Mouse (Mus musculus) MEL (cell line): ENCODE results near the gene Cdc7. TPM values are rescaled to one million over a fixed set of nuclear protein-coding genes. Genes with fewer than 3 reads are reported as not detected.

Experiments used
- DNase-seq: peaks from one replicate; pipeline ENCODE4 v3.0.0; 2011; ENCODE audit warnings: low read depth, low spot score
- H3K27ac ChIP-seq: 2 replicates; pipeline ENCODE4 v1.5.1; 2012; ENCODE audit warnings: low read depth, mild to moderate bottlenecking, control low read depth, low read length, moderate library complexity; ENCODE audit not compliant: control insufficient read depth
- H3K27me3 ChIP-seq, 2 experiments: fragments of 150-350 bp in 1 of 2; sonication (generic) in 1 of 2; 2 replicates each; pipeline ENCODE4 v1.6.1; 2012; ENCODE audit warnings: low read length in 2 of 2, mild to moderate bottlenecking in 2 of 2, improper control_type of control experiment in 1 of 2, moderate library complexity in 1 of 2; ENCODE audit not compliant: insufficient read depth in 2 of 2, control insufficient read depth in 1 of 2
- H3K36me3 ChIP-seq, 2 experiments: 2 replicates each; pipeline ENCODE4 v1.6.1; 2012 to 2014; ENCODE audit warnings: low read length in 2 of 2, improper control_type of control experiment in 1 of 2, inconsistent platforms in 1 of 2, mild to moderate bottlenecking in 1 of 2; ENCODE audit not compliant: insufficient read depth in 2 of 2, control insufficient read depth in 1 of 2
- H3K4me1 ChIP-seq, 2 experiments: fragments of 150-350 bp in 1 of 2; sonication (generic) in 1 of 2; 2 replicates each; pipeline ENCODE4 v1.6.1; 2012; ENCODE audit warnings: low read length in 2 of 2, improper control_type of control experiment in 1 of 2, mild to moderate bottlenecking in 1 of 2; ENCODE audit not compliant: insufficient read depth in 2 of 2, control insufficient read depth in 1 of 2
- H3K4me3 ChIP-seq, 2 experiments: fragments of 150-350 bp in 1 of 2; sonication (generic) in 1 of 2; 2 replicates each; pipeline ENCODE4 v1.5.1; 2012; ENCODE audit warnings: low read depth in 2 of 2, low read length in 2 of 2, mild to moderate bottlenecking in 2 of 2, moderate library complexity in 2 of 2, control low read depth in 1 of 2, improper control_type of control experiment in 1 of 2; ENCODE audit not compliant: control insufficient read depth in 1 of 2, insufficient read depth in 1 of 2
- H3K79me2 ChIP-seq: 2 replicates; pipeline ENCODE4 v1.6.1; 2012; ENCODE audit warnings: mild to moderate bottlenecking, low read length, moderate library complexity; ENCODE audit not compliant: control insufficient read depth, poor library complexity, insufficient read depth
- H3K9ac ChIP-seq: 2 replicates; pipeline ENCODE4 v1.6.1; 2012; ENCODE audit warnings: low read depth, mild to moderate bottlenecking, control low read depth, low read length, moderate library complexity; ENCODE audit not compliant: control insufficient read depth, poor library complexity, severe bottlenecking
- H3K9me3 ChIP-seq: fragments of 150-350 bp; sonication (generic); replicated peaks from 2 replicates; pipeline ENCODE4 v1.6.1; 2012; ENCODE audit warnings: mild to moderate bottlenecking, low read length, improper control_type of control experiment, moderate library complexity; ENCODE audit not compliant: insufficient read depth
- BHLHE40 ChIP-seq: IDR thresholded peaks from 2 replicates; pipeline ENCODE4 v1.6.1; 2012; ENCODE audit warnings: low read depth, mild to moderate bottlenecking, inconsistent platforms, low read length, improper control_type of control experiment, borderline replicate concordance
- CHD1 ChIP-seq: IDR thresholded peaks from 2 replicates; pipeline ENCODE4 v1.6.1; 2012; ENCODE audit warnings: low read depth, mild to moderate bottlenecking, inconsistent platforms, low read length, improper control_type of control experiment
- CTCF ChIP-seq, 3 experiments: IDR thresholded peaks in 2 of 3; conservative IDR thresholded peaks in 1 of 3; 2 replicates each; pipeline ENCODE4 v1.5.1; 2011 to 2012; ENCODE audit warnings: low read length in 3 of 3, low read depth in 2 of 3, mild to moderate bottlenecking in 2 of 3, improper control_type of control experiment in 1 of 3, inconsistent platforms in 1 of 3, mixed read lengths in 1 of 3, moderate library complexity in 1 of 3; ENCODE audit not compliant: control insufficient read depth in 1 of 3, insufficient read depth in 1 of 3, poor library complexity in 1 of 3, severe bottlenecking in 1 of 3
- ELF1 ChIP-seq: IDR thresholded peaks from 2 replicates; pipeline ENCODE4 v1.6.1; 2014; ENCODE audit warnings: low read depth, mild to moderate bottlenecking, inconsistent platforms, low read length, improper control_type of control experiment, moderate library complexity
- EP300 ChIP-seq, 2 experiments: IDR thresholded peaks; 2 replicates each; pipeline ENCODE4 v1.6.1; 2011; ENCODE audit warnings: improper control_type of control experiment in 2 of 2, low read length in 2 of 2, low read depth in 1 of 2, mild to moderate bottlenecking in 1 of 2
- GATA1 ChIP-seq: IDR thresholded peaks from 2 replicates; pipeline ENCODE4 v1.6.1; 2011; ENCODE audit warnings: low read depth, low read length, improper control_type of control experiment
- HCFC1 ChIP-seq: IDR thresholded peaks from 2 replicates; pipeline ENCODE4 v1.6.1; 2012; ENCODE audit warnings: low read depth, mild to moderate bottlenecking, inconsistent platforms, low read length, improper control_type of control experiment, moderate library complexity
- KAT2A ChIP-seq: conservative IDR thresholded peaks from 2 replicates; pipeline ENCODE4 v1.6.1; 2012; ENCODE audit warnings: low read depth, low read length, improper control_type of control experiment, inconsistent platforms
- MAZ ChIP-seq: IDR thresholded peaks from 2 replicates; pipeline ENCODE4 v1.6.1; 2012; ENCODE audit warnings: low read depth, mild to moderate bottlenecking, inconsistent platforms, low read length, improper control_type of control experiment
- MEF2A ChIP-seq: IDR thresholded peaks from 2 replicates; pipeline ENCODE4 v1.6.1; 2014; ENCODE audit warnings: low read depth, mild to moderate bottlenecking, inconsistent platforms, low read length, improper control_type of control experiment; ENCODE audit not compliant: poor library complexity, insufficient replicate concordance, severe bottlenecking; ENCODE audit errors: extremely low read depth
- MYB ChIP-seq: IDR thresholded peaks from 2 replicates; pipeline ENCODE4 v1.6.1; 2011; ENCODE audit warnings: mild to moderate bottlenecking, low read depth, low read length, improper control_type of control experiment
- MYC ChIP-seq: IDR thresholded peaks from 2 replicates; pipeline ENCODE4 v1.6.1; 2011; ENCODE audit warnings: low read depth, mild to moderate bottlenecking, low read length, improper control_type of control experiment, moderate library complexity
- POLR2A ChIP-seq, 2 experiments: IDR thresholded peaks; 2 replicates each; pipeline ENCODE4 v1.6.1; 2011 to 2012; ENCODE audit warnings: low read length in 2 of 2, mild to moderate bottlenecking in 2 of 2, control low read depth in 1 of 2, improper control_type of control experiment in 1 of 2, low read depth in 1 of 2, moderate library complexity in 1 of 2; ENCODE audit not compliant: control insufficient read depth in 1 of 2, insufficient read depth in 1 of 2, poor library complexity in 1 of 2
- POLR2AphosphoS2 ChIP-seq: IDR thresholded peaks from 2 replicates; pipeline ENCODE4 v1.6.1; 2011; ENCODE audit warnings: low read length, improper control_type of control experiment
- SMC3 ChIP-seq: IDR thresholded peaks from 2 replicates; pipeline ENCODE4 v1.6.1; 2011; ENCODE audit warnings: low read depth, low read length, improper control_type of control experiment
- TBP ChIP-seq: IDR thresholded peaks from 2 replicates; pipeline ENCODE4 v1.8.0; 2011; ENCODE audit warnings: low read depth, low read length, improper control_type of control experiment
- UBTF ChIP-seq: IDR thresholded peaks from 2 replicates; pipeline ENCODE4 v1.6.1; 2012; ENCODE audit warnings: low read depth, mild to moderate bottlenecking, inconsistent platforms, low read length, improper control_type of control experiment, moderate library complexity, borderline replicate concordance; ENCODE audit not compliant: insufficient read depth
- USF1 ChIP-seq: IDR thresholded peaks from 2 replicates; pipeline ENCODE4 v1.6.1; 2014; ENCODE audit warnings: low read depth, mild to moderate bottlenecking, inconsistent platforms, low read length, improper control_type of control experiment, moderate library complexity
- ZC3H11A ChIP-seq: IDR thresholded peaks from 2 replicates; pipeline ENCODE4 v1.6.1; 2012; ENCODE audit warnings: low read depth, mild to moderate bottlenecking, inconsistent platforms, low read length, improper control_type of control experiment
- ZNF384 ChIP-seq: IDR thresholded peaks from 2 replicates; pipeline ENCODE4 v1.6.1; 2012; ENCODE audit warnings: low read depth, mild to moderate bottlenecking, inconsistent platforms, low read length, improper control_type of control experiment
- polyA plus RNA-seq, 2 experiments: library from polyadenylated mRNA; stranded (reverse) in 1 of 2; unstranded in 1 of 2; fragments of >175 nt in 1 of 2; fragments of >200 nt in 1 of 2; gene quantifications; 2 replicates each; pipeline versions ENCODE4 v1.2.1 to v1.2.4; 2012; ENCODE audit warnings: low replicate concordance in 2 of 2, low read depth in 1 of 2; ENCODE audit not compliant: insufficient read length in 2 of 2, insufficient read depth in 1 of 2, missing spikeins in 1 of 2
- total RNA-seq: library from RNA; depleted of rRNA; stranded (reverse); fragments of 300-350 nt; gene quantifications from 2 replicates; pipeline ENCODE4 v1.2.3, GENCODE M21; 2012

Gene Cdc7
- total and polyA plus RNA-seq, 3 experiments = 19.6 to 21.4 TPM; not detected in 1

DNA sequence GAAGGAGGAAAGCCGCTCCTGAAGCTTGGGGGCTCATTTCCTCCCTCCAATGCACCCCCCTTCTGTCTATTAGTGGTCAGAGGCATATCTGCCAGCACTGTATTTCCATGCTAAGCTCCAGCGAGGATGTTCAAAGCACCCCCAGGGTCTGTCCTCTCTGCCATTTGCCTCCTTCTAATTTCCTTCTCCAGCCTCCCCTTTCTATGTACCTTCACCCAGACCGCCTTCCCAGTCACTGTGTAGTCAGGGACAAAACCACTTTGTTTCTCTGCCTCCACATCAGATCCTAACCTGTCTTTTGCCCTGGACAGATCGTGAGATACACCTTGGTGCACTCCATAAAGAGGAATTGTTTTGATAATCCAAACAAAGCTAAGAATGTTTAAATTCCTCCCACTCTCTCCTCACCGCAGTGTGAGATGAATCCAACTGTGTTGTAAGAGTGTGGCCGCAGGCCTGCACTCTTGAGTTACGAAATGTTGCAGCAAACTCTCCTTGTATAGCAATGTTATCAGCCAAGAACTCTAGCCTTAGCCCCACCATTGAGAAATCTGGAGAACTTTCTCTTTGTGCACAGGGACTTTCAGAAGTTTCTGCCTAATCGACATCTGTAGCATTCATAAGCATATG lies 27.3 kb downstream of the Cdc7 start:
- H3K27ac ChIP-seq = no peak overlapping the region
- H3K9ac ChIP-seq = no peak overlapping the region

DNA sequence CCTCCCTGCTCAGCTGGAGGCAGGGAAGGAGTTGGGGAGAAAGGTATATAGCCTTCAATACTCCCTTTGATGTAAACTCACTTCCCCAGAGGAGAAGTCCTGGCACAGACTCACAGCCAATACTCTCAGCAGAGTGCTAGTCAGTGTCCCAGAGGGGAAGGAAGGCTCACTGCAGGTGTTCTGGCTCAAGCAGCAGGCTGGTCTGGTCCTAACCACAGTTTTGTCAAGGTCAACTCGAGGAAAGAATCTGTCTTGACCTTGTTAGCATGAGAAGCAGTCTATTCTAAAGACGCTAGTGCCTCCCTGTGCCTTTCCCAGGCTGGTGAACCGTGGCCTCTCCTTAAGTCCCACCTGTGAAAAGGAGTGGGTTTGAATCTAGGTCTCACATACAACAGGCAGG lies 30.6 kb downstream of the Cdc7 start:
- Histone ChIP-seq H3K4me3 (no peak overlapping the region), H3K36me3 (no peaks in the 10 kb centered on the region), H3K27me3 (no peaks in the 10 kb centered on the region), H3K79me2 (no peaks in the 10 kb centered on the region), H3K9me3 (no peaks in the 10 kb centered on the region), H3K4me1 (no peaks in the 10 kb centered on the region), H3K9ac (no peak overlapping the region), H3K27ac (no peak overlapping the region)
- no peak for DNase-seq
- no peak for TF ChIP-seq TBP
- no peak for TF ChIP-seq KAT2A
- no peak for TF ChIP-seq SMC3
- TF ChIP-seq USF1 = no peak
- TF ChIP-seq ELF1 = no peak

More for the DNA sequence above, 27.3 kb downstream of the Cdc7 start:
- H3K9me3 ChIP-seq = no peaks in the 10 kb centered on the region
- no peak for TF ChIP-seq POLR2A (IDR thresholded peaks at IDR 0.05; ENCODE audit: control insufficient read depth in 1 of 2, insufficient read depth in 1 of 2, low read depth in 1 of 2, low read length in 2 of 2, poor library complexity in 1 of 2)
- no peak for TF ChIP-seq EP300 (IDR thresholded peaks at IDR 0.05; ENCODE audit: low read depth in 1 of 2, low read length in 2 of 2)
- TF ChIP-seq GATA1 = no peak
- no peak for TF ChIP-seq UBTF
- no peak for TF ChIP-seq ZC3H11A
- no peak for TF ChIP-seq MYB
- TF ChIP-seq POLR2AphosphoS2 = no peak
- no peak for TF ChIP-seq ELF1
- TF ChIP-seq MAZ = no peak
- TF ChIP-seq CTCF (IDR thresholded peaks at IDR 0.05 in 2 of 3, conservative IDR thresholded peaks at IDR 0.05 in 1 of 3; ENCODE audit: control insufficient read depth in 1 of 3, insufficient read depth in 1 of 3, low read depth in 2 of 3, low read length in 3 of 3, poor library complexity in 1 of 3, severe bottlenecking in 1 of 3) = no peak
- no peak for TF ChIP-seq TBP
- TF ChIP-seq HCFC1 = no peak
- TF ChIP-seq CHD1 = no peak
- no peak for TF ChIP-seq BHLHE40
- TF ChIP-seq KAT2A = no peak
- no peak for TF ChIP-seq MYC
- TF ChIP-seq ZNF384 = no peak
- no peak for TF ChIP-seq MEF2A
- H3K36me3 ChIP-seq = no peaks in the 10 kb centered on the region
- H3K4me1 ChIP-seq = no peaks in the 10 kb centered on the region
- H3K27me3 ChIP-seq = no peaks in the 10 kb centered on the region
- H3K79me2 ChIP-seq = no peaks in the 10 kb centered on the region
- no peak for DNase-seq
- no peak overlapping the region for H3K4me3 ChIP-seq
